Mouse (Mus musculus) MEL (cell line): Measurements from ENCODE around the gene Phf21b. TPM values are rescaled to one million over a fixed set of nuclear protein-coding genes. Genes with fewer than 3 reads are reported as not detected.

Source experiments
- DNase-seq: peaks from one replicate; pipeline ENCODE4 v3.0.0; 2011; ENCODE audit warnings: low read depth, low spot score
- H3K27ac ChIP-seq: 2 replicates; pipeline ENCODE4 v1.5.1; 2012; ENCODE audit warnings: low read depth, mild to moderate bottlenecking, control low read depth, low read length, moderate library complexity; ENCODE audit not compliant: control insufficient read depth
- H3K27me3 ChIP-seq, 2 experiments: fragments of 150-350 bp in 1 of 2; sonication (generic) in 1 of 2; 2 replicates each; pipeline ENCODE4 v1.6.1; 2012; ENCODE audit warnings: low read length in 2 of 2, mild to moderate bottlenecking in 2 of 2, improper control_type of control experiment in 1 of 2, moderate library complexity in 1 of 2; ENCODE audit not compliant: insufficient read depth in 2 of 2, control insufficient read depth in 1 of 2
- H3K36me3 ChIP-seq, 2 experiments: 2 replicates each; pipeline ENCODE4 v1.6.1; 2012 to 2014; ENCODE audit warnings: low read length in 2 of 2, improper control_type of control experiment in 1 of 2, inconsistent platforms in 1 of 2, mild to moderate bottlenecking in 1 of 2; ENCODE audit not compliant: insufficient read depth in 2 of 2, control insufficient read depth in 1 of 2
- H3K4me1 ChIP-seq, 2 experiments: fragments of 150-350 bp in 1 of 2; sonication (generic) in 1 of 2; 2 replicates each; pipeline ENCODE4 v1.6.1; 2012; ENCODE audit warnings: low read length in 2 of 2, improper control_type of control experiment in 1 of 2, mild to moderate bottlenecking in 1 of 2; ENCODE audit not compliant: insufficient read depth in 2 of 2, control insufficient read depth in 1 of 2
- H3K4me3 ChIP-seq, 2 experiments: fragments of 150-350 bp in 1 of 2; sonication (generic) in 1 of 2; 2 replicates each; pipeline ENCODE4 v1.5.1; 2012; ENCODE audit warnings: low read depth in 2 of 2, low read length in 2 of 2, mild to moderate bottlenecking in 2 of 2, moderate library complexity in 2 of 2, control low read depth in 1 of 2, improper control_type of control experiment in 1 of 2; ENCODE audit not compliant: control insufficient read depth in 1 of 2, insufficient read depth in 1 of 2
- H3K79me2 ChIP-seq: 2 replicates; pipeline ENCODE4 v1.6.1; 2012; ENCODE audit warnings: mild to moderate bottlenecking, low read length, moderate library complexity; ENCODE audit not compliant: control insufficient read depth, poor library complexity, insufficient read depth
- H3K9ac ChIP-seq: 2 replicates; pipeline ENCODE4 v1.6.1; 2012; ENCODE audit warnings: low read depth, mild to moderate bottlenecking, control low read depth, low read length, moderate library complexity; ENCODE audit not compliant: control insufficient read depth, poor library complexity, severe bottlenecking
- H3K9me3 ChIP-seq: fragments of 150-350 bp; sonication (generic); replicated peaks from 2 replicates; pipeline ENCODE4 v1.6.1; 2012; ENCODE audit warnings: mild to moderate bottlenecking, low read length, improper control_type of control experiment, moderate library complexity; ENCODE audit not compliant: insufficient read depth
- BHLHE40 ChIP-seq: IDR thresholded peaks from 2 replicates; pipeline ENCODE4 v1.6.1; 2012; ENCODE audit warnings: low read depth, mild to moderate bottlenecking, inconsistent platforms, low read length, improper control_type of control experiment, borderline replicate concordance
- CHD1 ChIP-seq: IDR thresholded peaks from 2 replicates; pipeline ENCODE4 v1.6.1; 2012; ENCODE audit warnings: low read depth, mild to moderate bottlenecking, inconsistent platforms, low read length, improper control_type of control experiment
- E2F4 ChIP-seq: IDR thresholded peaks from 2 replicates; pipeline ENCODE4 v1.6.1; 2011; ENCODE audit warnings: low read depth, low read length, improper control_type of control experiment, borderline replicate concordance
- ELF1 ChIP-seq: IDR thresholded peaks from 2 replicates; pipeline ENCODE4 v1.6.1; 2014; ENCODE audit warnings: low read depth, mild to moderate bottlenecking, inconsistent platforms, low read length, improper control_type of control experiment, moderate library complexity
- ETS1 ChIP-seq: IDR thresholded peaks from 2 replicates; pipeline ENCODE4 v1.6.1; 2012; ENCODE audit warnings: low read depth, mild to moderate bottlenecking, inconsistent platforms, low read length, improper control_type of control experiment, moderate library complexity
- GABPA ChIP-seq: IDR thresholded peaks from 2 replicates; pipeline ENCODE4 v1.6.1; 2012; ENCODE audit warnings: low read depth, mild to moderate bottlenecking, inconsistent platforms, low read length, improper control_type of control experiment, moderate library complexity
- JUND ChIP-seq: IDR thresholded peaks from 2 replicates; pipeline ENCODE4 v1.6.1; 2011; ENCODE audit warnings: low read depth, mild to moderate bottlenecking, improper control_type of control experiment, low read length
- MAX ChIP-seq: IDR thresholded peaks from 2 replicates; pipeline ENCODE4 v1.6.1; 2011; ENCODE audit warnings: low read length, improper control_type of control experiment
- MAZ ChIP-seq: IDR thresholded peaks from 2 replicates; pipeline ENCODE4 v1.6.1; 2012; ENCODE audit warnings: low read depth, mild to moderate bottlenecking, inconsistent platforms, low read length, improper control_type of control experiment
- MEF2A ChIP-seq: IDR thresholded peaks from 2 replicates; pipeline ENCODE4 v1.6.1; 2014; ENCODE audit warnings: low read depth, mild to moderate bottlenecking, inconsistent platforms, low read length, improper control_type of control experiment; ENCODE audit not compliant: poor library complexity, insufficient replicate concordance, severe bottlenecking; ENCODE audit errors: extremely low read depth
- MXI1 ChIP-seq: IDR thresholded peaks from 2 replicates; pipeline ENCODE4 v1.6.1; 2011; ENCODE audit warnings: mild to moderate bottlenecking, low read depth, low read length, improper control_type of control experiment
- MYB ChIP-seq: IDR thresholded peaks from 2 replicates; pipeline ENCODE4 v1.6.1; 2011; ENCODE audit warnings: mild to moderate bottlenecking, low read depth, low read length, improper control_type of control experiment
- NELFE ChIP-seq: IDR thresholded peaks from 2 replicates; pipeline ENCODE4 v1.6.1; 2011; ENCODE audit warnings: low read depth, low read length, improper control_type of control experiment
- NRF1 ChIP-seq: IDR thresholded peaks from 2 replicates; pipeline ENCODE4 v1.6.1; 2014; ENCODE audit warnings: low read depth, mild to moderate bottlenecking, inconsistent platforms, low read length, improper control_type of control experiment, moderate library complexity; ENCODE audit not compliant: poor library complexity, insufficient read depth, severe bottlenecking
- RAD21 ChIP-seq: IDR thresholded peaks from 2 replicates; pipeline ENCODE4 v1.6.1; 2011; ENCODE audit warnings: mild to moderate bottlenecking, low read depth, low read length, improper control_type of control experiment
- SIN3A ChIP-seq: IDR thresholded peaks from 2 replicates; pipeline ENCODE4 v1.6.1; 2012; ENCODE audit warnings: low read length, improper control_type of control experiment, inconsistent platforms
- TBP ChIP-seq: IDR thresholded peaks from 2 replicates; pipeline ENCODE4 v1.8.0; 2011; ENCODE audit warnings: low read depth, low read length, improper control_type of control experiment
- ZC3H11A ChIP-seq: IDR thresholded peaks from 2 replicates; pipeline ENCODE4 v1.6.1; 2012; ENCODE audit warnings: low read depth, mild to moderate bottlenecking, inconsistent platforms, low read length, improper control_type of control experiment
- ZKSCAN1 ChIP-seq: IDR thresholded peaks from 2 replicates; pipeline ENCODE4 v1.6.1; 2012; ENCODE audit warnings: low read depth, mild to moderate bottlenecking, inconsistent platforms, low read length, improper control_type of control experiment, moderate library complexity
- ZMIZ1 ChIP-seq: IDR thresholded peaks from 2 replicates; pipeline ENCODE4 v1.6.1; 2012; ENCODE audit warnings: low read depth, mild to moderate bottlenecking, inconsistent platforms, low read length, improper control_type of control experiment, moderate library complexity
- polyA plus RNA-seq, 2 experiments: library from polyadenylated mRNA; stranded (reverse) in 1 of 2; unstranded in 1 of 2; fragments of >175 nt in 1 of 2; fragments of >200 nt in 1 of 2; gene quantifications; 2 replicates each; pipeline versions ENCODE4 v1.2.1 to v1.2.4; 2012; ENCODE audit warnings: low replicate concordance in 2 of 2, low read depth in 1 of 2; ENCODE audit not compliant: insufficient read length in 2 of 2, insufficient read depth in 1 of 2, missing spikeins in 1 of 2
- total RNA-seq: library from RNA; depleted of rRNA; stranded (reverse); fragments of 300-350 nt; gene quantifications from 2 replicates; pipeline ENCODE4 v1.2.3, GENCODE M21; 2012

Gene Phf21b
- total and polyA plus RNA-seq, 3 experiments, result 4.7 to 14.7 TPM; not detected in 1

DNA sequence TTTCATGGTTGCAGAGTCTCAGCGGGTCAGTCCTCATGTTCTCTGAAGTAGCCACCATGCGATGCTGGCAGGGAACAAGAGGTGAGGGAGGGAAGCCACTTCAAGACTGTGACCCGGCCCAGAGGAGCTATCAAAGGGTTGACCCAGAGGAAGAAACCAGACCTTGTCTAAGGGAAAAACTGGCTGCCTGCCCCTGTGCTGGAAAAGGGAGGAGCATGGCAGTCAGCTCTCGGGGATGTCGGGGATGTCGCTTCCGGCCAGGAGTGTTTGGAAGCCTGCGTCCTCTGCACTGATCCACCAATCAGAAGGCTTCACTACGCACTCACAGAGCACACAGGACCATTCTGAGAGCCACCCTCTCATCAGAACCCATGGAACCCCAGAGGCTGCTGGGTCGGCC, 12.8 kb downstream of the Phf21b start:
- DNase-seq, result no peak
- Histone ChIP-seq H3K4me3 (no peak overlapping the region), H3K4me1 (peaks cover 0 to 9% of the 10 kb centered on the region in 2 experiments; a peak in 2 of 4 replicates), H3K27ac (no peak overlapping the region), H3K27me3 (no peaks in the 10 kb centered on the region), H3K9ac (no peak overlapping the region), H3K36me3 (peaks cover 0 to 7% of the 10 kb centered on the region in 2 experiments; a peak in 2 of 4 replicates), H3K79me2 (peaks cover 16% of the 10 kb centered on the region; the same call in 1 of the 2 replicates), H3K9me3 (no peaks in the 10 kb centered on the region)
- no peak for TF ChIP-seq ZMIZ1

DNA sequence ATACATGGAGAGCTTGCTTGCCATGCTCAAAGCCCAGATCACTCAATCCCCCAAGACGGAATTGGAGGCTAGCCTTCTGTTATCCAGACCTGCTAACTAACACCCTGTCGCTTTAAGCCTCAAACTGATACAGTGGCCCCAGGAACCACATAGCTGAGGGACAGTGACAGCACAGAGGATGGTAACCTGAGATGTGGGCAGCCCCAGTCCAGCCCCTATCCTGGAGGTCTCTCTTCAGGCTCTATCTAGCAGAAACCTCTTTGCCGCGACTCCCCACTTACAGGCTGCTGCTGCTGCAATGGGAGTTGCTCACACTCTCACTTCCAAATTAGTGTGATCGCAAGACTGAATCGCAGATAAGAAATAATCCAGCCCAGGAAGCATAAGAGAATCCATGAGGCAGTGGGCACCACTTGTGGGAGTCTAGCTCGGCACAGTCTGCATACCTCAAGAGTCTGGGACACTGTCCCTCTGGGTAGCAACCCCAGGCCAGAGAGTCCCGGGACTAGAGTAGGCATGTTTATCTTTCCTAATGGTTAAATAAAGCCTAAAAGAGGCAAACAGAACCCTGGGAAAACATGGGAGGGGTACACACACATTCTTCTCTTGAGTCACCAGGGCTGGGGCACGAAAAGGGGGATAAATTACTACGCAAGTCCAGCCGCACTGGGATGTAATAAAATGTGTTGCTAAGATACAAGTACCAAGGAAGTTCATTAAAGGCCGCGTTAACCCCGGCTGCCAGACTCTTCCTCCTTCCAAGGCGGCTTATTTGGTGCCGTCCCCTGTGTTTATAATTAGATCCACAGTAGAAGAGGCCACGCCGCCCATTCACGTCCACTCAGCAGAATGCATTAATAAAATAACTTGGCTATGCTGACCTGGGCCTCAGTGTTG, 13.7 kb downstream of the Phf21b start:
- H3K79me2 ChIP-seq, result peaks cover 15% of the 10 kb centered on the region; the same call in 1 of the 2 replicates
- TF ChIP-seq ETS1 (no peak), MYB (no peak), JUND (no peak), ZC3H11A (no peak), MAZ (no peak), SIN3A (no peak), E2F4 (no peak), ZKSCAN1 (no peak), MAX (no peak), TBP (no peak), BHLHE40 (no peak), ELF1 (no peak), MEF2A (no peak), ZMIZ1 (no peak), CHD1 (no peak), GABPA (no peak), MXI1 (no peak), RAD21 (no peak), NRF1 (no peak), NELFE (no peak)
- H3K4me3 ChIP-seq, result no peak overlapping the region
- peaks cover 0 to 9% of the 10 kb centered on the region in 2 experiments; a peak in 2 of 4 replicates for H3K4me1 ChIP-seq
- no peaks in the 10 kb centered on the region for H3K9me3 ChIP-seq
- H3K36me3 ChIP-seq, result peaks cover 0 to 7% of the 10 kb centered on the region in 2 experiments; a peak in 2 of 4 replicates
- DNase-seq, result no peak
- no peak overlapping the region for H3K9ac ChIP-seq
- no peaks in the 10 kb centered on the region for H3K27me3 ChIP-seq
- no peak overlapping the region for H3K27ac ChIP-seq
